Mouse (Mus musculus): ENCODE results near the gene F2r. TPM values are rescaled to one million over a fixed set of nuclear protein-coding genes. Genes with fewer than 3 reads are reported as not detected.

Gene F2r
- 59.5 and 70.5 TPM in 2 replicates for total RNA-seq (2017)

GRCm38 (mm10) chr13:95618309-95618712 is at the start of gene F2r:
TSS of gene F2r (minus strand) at chr13:95618487.
- peak; percentile 96 for ATAC-seq (replicated peaks; ENCODE audit: low read depth, poor library complexity, severe bottlenecking)

GRCm38 (mm10) chr13:95667260-95667659 is 49.0 kb upstream of the F2r start:
- ATAC-seq (replicated peaks; ENCODE audit: low read depth, poor library complexity, severe bottlenecking), result no peak

- ATAC-seq (replicated peaks; ENCODE audit: low read depth, poor library complexity, severe bottlenecking), result no peak
Measured at GRCm38 (mm10) chr13:95665644-95666356, 47.5 kb upstream of the F2r start.

GRCm38 (mm10) chr13:95663834-95664233 is 45.5 kb upstream of the F2r start:
- ATAC-seq (replicated peaks; ENCODE audit: low read depth, poor library complexity, severe bottlenecking), result no peak

GRCm38 (mm10) chr13:95659432-95659831 is 41.1 kb upstream of the F2r start:
- no peak for ATAC-seq (replicated peaks; ENCODE audit: low read depth, poor library complexity, severe bottlenecking)

GRCm38 (mm10) chr13:95657171-95657570 is 38.9 kb upstream of the F2r start:
- ATAC-seq (replicated peaks; ENCODE audit: low read depth, poor library complexity, severe bottlenecking), result peak; percentile 88

GRCm38 (mm10) chr13:95655284-95655683 is 37.0 kb upstream of the F2r start:
- ATAC-seq (replicated peaks; ENCODE audit: low read depth, poor library complexity, severe bottlenecking), result 0 out of 2 replicates have a peak, but pooled peaks have one; percentile 8

GRCm38 (mm10) chr13:95653696-95654095 is 35.4 kb upstream of the F2r start:
- ATAC-seq (replicated peaks; ENCODE audit: low read depth, poor library complexity, severe bottlenecking), result 0 out of 2 replicates have a peak, but pooled peaks have one; percentile 4

GRCm38 (mm10) chr13:95651870-95652668 is 33.8 kb upstream of the F2r start:
- ATAC-seq (replicated peaks; ENCODE audit: low read depth, poor library complexity, severe bottlenecking), result no peak

GRCm38 (mm10) chr13:95649941-95650340 is 31.7 kb upstream of the F2r start:
- ATAC-seq (replicated peaks; ENCODE audit: low read depth, poor library complexity, severe bottlenecking), result no peak

GRCm38 (mm10) chr13:95647248-95647647 is 29.0 kb upstream of the F2r start:
- no peak for ATAC-seq (replicated peaks; ENCODE audit: low read depth, poor library complexity, severe bottlenecking)

- ATAC-seq (replicated peaks; ENCODE audit: low read depth, poor library complexity, severe bottlenecking), result no peak
Measured at GRCm38 (mm10) chr13:95646687-95647111, 28.4 kb upstream of the F2r start.

GRCm38 (mm10) chr13:95643740-95644139 is 25.5 kb upstream of the F2r start:
- ATAC-seq (replicated peaks; ENCODE audit: low read depth, poor library complexity, severe bottlenecking), result no peak

- no peak for ATAC-seq (replicated peaks; ENCODE audit: low read depth, poor library complexity, severe bottlenecking)
Measured at GRCm38 (mm10) chr13:95641061-95641986, 23.0 kb upstream of the F2r start.

GRCm38 (mm10) chr13:95640408-95640807 is 22.1 kb upstream of the F2r start:
- no peak for ATAC-seq (replicated peaks; ENCODE audit: low read depth, poor library complexity, severe bottlenecking)

- ATAC-seq (replicated peaks; ENCODE audit: low read depth, poor library complexity, severe bottlenecking), result 0 out of 2 replicates have a peak, but pooled peaks have one; percentile 36
Measured at GRCm38 (mm10) chr13:95639336-95640116, 21.2 kb upstream of the F2r start.

- no peak for ATAC-seq (replicated peaks; ENCODE audit: low read depth, poor library complexity, severe bottlenecking)
Measured at GRCm38 (mm10) chr13:95638894-95639293, 20.6 kb upstream of the F2r start.

- no peak for ATAC-seq (replicated peaks; ENCODE audit: low read depth, poor library complexity, severe bottlenecking)
Measured at GRCm38 (mm10) chr13:95637737-95638136, 19.4 kb upstream of the F2r start.

GRCm38 (mm10) chr13:95635301-95635700 is 17.0 kb upstream of the F2r start:
- no peak for ATAC-seq (replicated peaks; ENCODE audit: low read depth, poor library complexity, severe bottlenecking)
